Comparison of ENCODE assay signal across 17 mouse cellular contexts in the genomic region with DNA sequence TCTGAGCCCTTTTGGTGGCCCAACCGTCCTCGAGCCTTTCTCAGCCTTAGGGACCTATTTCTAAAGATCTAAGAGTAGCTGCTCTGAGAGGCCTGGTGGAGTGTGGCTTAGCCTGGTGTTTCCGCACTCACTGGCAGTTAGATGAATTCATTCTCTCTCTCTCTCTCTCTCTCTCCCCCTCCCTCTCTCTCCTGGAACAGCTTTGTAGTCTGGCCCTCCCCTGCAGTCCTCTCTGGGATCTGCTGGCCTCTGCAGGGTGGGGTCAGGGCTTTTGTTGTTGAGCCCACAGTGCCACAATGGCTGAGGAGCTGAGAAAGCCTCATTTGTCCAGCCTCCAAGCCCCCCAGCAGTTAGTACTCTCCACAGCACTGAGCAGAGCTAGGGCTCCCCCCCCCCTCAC. TPM values are rescaled to one million over a fixed set of nuclear protein-coding genes. Genes with fewer than 3 reads are reported as not detected.
DNase-seq lines count a peak whose midpoint lies in the region; ATAC-seq and TF ChIP-seq lines count a peak whose summit lies in the region.
"Had no signal": no experiment of that assay in that cellular context is flagged by ENCODE, and none has a peak within 500 bp of the region (broad histone marks: within the 10 kb centered on the region; RNA-seq: fewer than 3 reads in every experiment).

No protein-coding gene starts in this region.

- H3K4me2 ChIP-seq in heart, embryonic 13.5 days, result no peak overlapping the region
- H3K4me2 ChIP-seq in midbrain, embryonic 13.5 days (replicated peaks), result no peak overlapping the region
- H3K4me2 ChIP-seq in midbrain, embryonic 15.5 days, result no peak overlapping the region
- H3K4me2 ChIP-seq: lung, embryonic 15.5 days had no signal

- H3K27ac ChIP-seq in heart, embryonic 13.5 days (replicated peaks), result no peak overlapping the region
- H3K27ac ChIP-seq in midbrain, embryonic 13.5 days, result no peak overlapping the region; the same call in 1 of the 2 replicates
- H3K27ac ChIP-seq in midbrain, embryonic 15.5 days, result no peak overlapping the region
- H3K27ac ChIP-seq in brown adipose tissue, adult 24 weeks (replicated peaks; ENCODE audit: low read depth, low read length), result peak overlapping the region; percentile 48
- H3K27ac ChIP-seq in small intestine, adult 2 months (ENCODE audit: insufficient read depth, low read depth, low read length), result peak overlapping the region; percentile 7; the same call in 1 of the 2 replicates
- H3K27ac ChIP-seq: lung, embryonic 15.5 days had no signal

- 57% methylated on average over 3 of the region's 3 CpGs for WGBS in heart, embryonic 13.5 days
- 0% methylated on average over 3 of the region's 3 CpGs for WGBS in midbrain, embryonic 13.5 days
- WGBS in midbrain, embryonic 15.5 days, result 11% methylated on average over 3 of the region's 3 CpGs
- WGBS in small intestine, adult 2 months, result 87% methylated on average over 3 of the region's 3 CpGs
- 75% methylated on average over 3 of the region's 3 CpGs for WGBS in lung, adult 2 months

- H3K9me3 ChIP-seq in heart, embryonic 13.5 days, result no peaks in the 10 kb centered on the region
- H3K9me3 ChIP-seq in midbrain, embryonic 13.5 days, result no peaks in the 10 kb centered on the region
- H3K9me3 ChIP-seq in midbrain, embryonic 15.5 days, result no peaks in the 10 kb centered on the region
- H3K9me3 ChIP-seq: lung, embryonic 15.5 days had no signal

- peaks cover 32% of the 10 kb centered on the region for H3K27me3 ChIP-seq in heart, embryonic 13.5 days (replicated peaks)
- no peaks in the 10 kb centered on the region for H3K27me3 ChIP-seq in midbrain, embryonic 13.5 days
- no peaks in the 10 kb centered on the region; the same call in 1 of the 2 replicates for H3K27me3 ChIP-seq in midbrain, embryonic 15.5 days (replicated peaks)
- H3K27me3 ChIP-seq in small intestine, adult 2 months (ENCODE audit: control insufficient read depth, insufficient read depth, low read length), result no peaks in the 10 kb centered on the region

- no peak for TF ChIP-seq CTCF in small intestine, adult 2 months (IDR thresholded peaks at IDR 0.05; ENCODE audit: extremely low read depth, insufficient read length, insufficient replicate concordance, low read depth, low read length)
- no peak for TF ChIP-seq CTCF in lung, adult 2 months (IDR thresholded peaks at IDR 0.05; ENCODE audit: insufficient read depth, low read length)

- ATAC-seq in heart, embryonic 13.5 days (ENCODE audit: extremely low read depth, insufficient number of reproducible peaks, low FRiP score, low TSS enrichment), result no peak
- peak; percentile 38; the same call in 1 of the 2 replicates for ATAC-seq in midbrain, embryonic 13.5 days
- ATAC-seq in midbrain, embryonic 15.5 days (replicated peaks), result no peak

- H3K4me1 ChIP-seq in heart, embryonic 13.5 days, result peaks cover 10% of the 10 kb centered on the region
- H3K4me1 ChIP-seq in midbrain, embryonic 13.5 days (replicated peaks), result peaks cover 42% of the 10 kb centered on the region
- peaks cover 24% of the 10 kb centered on the region for H3K4me1 ChIP-seq in midbrain, embryonic 15.5 days
- no peaks in the 10 kb centered on the region for H3K4me1 ChIP-seq in brown adipose tissue, adult 24 weeks (ENCODE audit: control insufficient read depth, insufficient read depth, insufficient read length, low read length)
- peaks cover 11% of the 10 kb centered on the region for H3K4me1 ChIP-seq in small intestine, adult 2 months (ENCODE audit: control insufficient read depth, insufficient read depth, insufficient read length, low read length)
- H3K4me1 ChIP-seq in lung, adult 2 months (ENCODE audit: control insufficient read depth, insufficient read depth, low read length), result peaks cover 2% of the 10 kb centered on the region; the same call in 1 of the 2 replicates

- no peak for TF ChIP-seq POLR2A in small intestine, adult 2 months (IDR thresholded peaks at IDR 0.05; ENCODE audit: low read depth, low read length)
- TF ChIP-seq POLR2A in lung, adult 2 months (IDR thresholded peaks at IDR 0.05; ENCODE audit: borderline replicate concordance, extremely low read depth, low read depth, low read length), result no peak

- H3K36me3 ChIP-seq in heart, embryonic 13.5 days, result no peaks in the 10 kb centered on the region
- no peaks in the 10 kb centered on the region for H3K36me3 ChIP-seq in midbrain, embryonic 13.5 days
- no peaks in the 10 kb centered on the region for H3K36me3 ChIP-seq in midbrain, embryonic 15.5 days (replicated peaks)
- H3K36me3 ChIP-seq in small intestine, adult 2 months (ENCODE audit: control insufficient read depth, insufficient read depth, low read length), result no peaks in the 10 kb centered on the region
- H3K36me3 ChIP-seq: lung, embryonic 15.5 days had no signal

- no peak overlapping the region for H3K4me3 ChIP-seq in heart, embryonic 13.5 days
- no peak overlapping the region for H3K4me3 ChIP-seq in midbrain, embryonic 13.5 days (replicated peaks)
- no peak overlapping the region for H3K4me3 ChIP-seq in midbrain, embryonic 15.5 days
- H3K4me3 ChIP-seq in brown adipose tissue, adult 24 weeks (ENCODE audit: insufficient read depth, low read depth, low read length), result no peak overlapping the region
- no peak overlapping the region for H3K4me3 ChIP-seq in small intestine, adult 2 months (ENCODE audit: low read depth, low read length)
- H3K4me3 ChIP-seq in lung, adult 2 months (replicated peaks; ENCODE audit: extremely low read depth, low read depth, low read length), result no peak overlapping the region
- H3K4me3 ChIP-seq: lung, embryonic 15.5 days had no signal

- H3K9ac ChIP-seq in heart, embryonic 13.5 days, result peak overlapping the region; percentile 37; the same call in 1 of the 2 replicates
- H3K9ac ChIP-seq in midbrain, embryonic 13.5 days (replicated peaks), result peak overlapping the region; percentile 43
- H3K9ac ChIP-seq in midbrain, embryonic 15.5 days, result no peak overlapping the region
- H3K9ac ChIP-seq: lung, embryonic 15.5 days had no signal

- DNase-seq in heart, adult 9 months (ENCODE audit: low spot score in 2 of 2), result no peak
- DNase-seq in lung, adult 2 months, result no peak
- no peak for DNase-seq in Muller cell, postnatal 12 days (ENCODE audit: inconsistent ontology term)
- DNase-seq: adrenal gland, postnatal 10 days; cerebellum, adult 11-12 months; gastrocnemius, postnatal 14 days; kidney, adult 11 months; layer of hippocampus, adult 9-11 months had no signal

RNA-seq across cellular contexts. Expression of gene Csk, which starts 0.6 kb away (rescaled TPM):
- 16.3 and 17.2 TPM in 2 replicates for polyA plus RNA-seq in heart, embryonic 13.5 days (2015; fragmentation: Nextera tagmentation; extraction: Ambion mirVana)
- 35.9 and 41.9 TPM in 2 replicates for polyA plus RNA-seq in midbrain, embryonic 13.5 days (2015; fragmentation: Nextera tagmentation; extraction: Ambion mirVana)
- polyA plus RNA-seq in midbrain, embryonic 15.5 days (2015; fragmentation: Nextera tagmentation; extraction: Ambion mirVana), result 36.8 and 39.9 TPM in 2 replicates
- polyA plus RNA-seq in brown adipose tissue, adult 24 weeks (2012; ENCODE audit: insufficient read depth, insufficient read length, missing spikeins), result 16.3 and 16.8 TPM in 2 replicates
- 52.1 and 95.9 TPM in 2 replicates for polyA plus RNA-seq in small intestine, adult 2 months (2012; rRNA removed)
- 68.7 and 79.3 TPM in 2 replicates for polyA plus RNA-seq in lung, adult 2 months (2012; rRNA removed)

RNA-seq across cellular contexts. Expression of gene Cyp1a2, which starts 30.6 kb away (rescaled TPM):
- polyA plus RNA-seq in heart, embryonic 13.5 days (2015; fragmentation: Nextera tagmentation; extraction: Ambion mirVana), result not detected in 2 replicates
- not detected in 2 replicates for polyA plus RNA-seq in midbrain, embryonic 13.5 days (2015; fragmentation: Nextera tagmentation; extraction: Ambion mirVana)
- not detected in 2 replicates for polyA plus RNA-seq in midbrain, embryonic 15.5 days (2015; fragmentation: Nextera tagmentation; extraction: Ambion mirVana)
- not detected in 2 replicates for polyA plus RNA-seq in brown adipose tissue, adult 24 weeks (2012; ENCODE audit: insufficient read depth, insufficient read length, missing spikeins)
- polyA plus RNA-seq in small intestine, adult 2 months (2012; rRNA removed), result not detected in 2 replicates
- 0.23 and 0.44 TPM in 2 replicates for polyA plus RNA-seq in lung, adult 2 months (2012; rRNA removed)
- polyA plus RNA-seq: heart, postnatal 0 days; limb, embryonic 11.5 days; lung, embryonic 15.5 days; urinary bladder, adult 2 months had no signal

RNA-seq across cellular contexts. Expression of gene Lman1l, which starts 32.3 kb away (rescaled TPM):
- not detected in 2 replicates for polyA plus RNA-seq in heart, embryonic 13.5 days (2015; fragmentation: Nextera tagmentation; extraction: Ambion mirVana)
- not detected in 2 replicates for polyA plus RNA-seq in midbrain, embryonic 13.5 days (2015; fragmentation: Nextera tagmentation; extraction: Ambion mirVana)
- polyA plus RNA-seq in midbrain, embryonic 15.5 days (2015; fragmentation: Nextera tagmentation; extraction: Ambion mirVana), result not detected in 2 replicates
- not detected in 2 replicates for polyA plus RNA-seq in brown adipose tissue, adult 24 weeks (2012; ENCODE audit: insufficient read depth, insufficient read length, missing spikeins)
- 0.08 TPM in 1 of 2 replicates, not detected in the other for polyA plus RNA-seq in small intestine, adult 2 months (2012; rRNA removed)
- polyA plus RNA-seq in lung, adult 2 months (2012; rRNA removed), result 0.06 and 0.08 TPM in 2 replicates
- polyA plus RNA-seq: heart, postnatal 0 days; limb, embryonic 11.5 days; lung, embryonic 15.5 days had no signal

RNA-seq across cellular contexts. Expression of gene Cyp1a1, which starts 34.9 kb away (rescaled TPM):
- not detected in 2 replicates for polyA plus RNA-seq in heart, embryonic 13.5 days (2015; fragmentation: Nextera tagmentation; extraction: Ambion mirVana)
- polyA plus RNA-seq in midbrain, embryonic 13.5 days (2015; fragmentation: Nextera tagmentation; extraction: Ambion mirVana), result not detected in 2 replicates
- polyA plus RNA-seq in midbrain, embryonic 15.5 days (2015; fragmentation: Nextera tagmentation; extraction: Ambion mirVana), result 0.17 TPM in 1 of 2 replicates, not detected in the other
- polyA plus RNA-seq in brown adipose tissue, adult 24 weeks (2012; ENCODE audit: insufficient read depth, insufficient read length, missing spikeins), result 2.6 and 4.5 TPM in 2 replicates
- polyA plus RNA-seq in small intestine, adult 2 months (2012; rRNA removed), result 0.51 and 0.79 TPM in 2 replicates
- polyA plus RNA-seq in lung, adult 2 months (2012; rRNA removed), result 28.8 and 37.7 TPM in 2 replicates
- polyA plus RNA-seq: limb, embryonic 11.5 days had no signal

RNA-seq across cellular contexts. Expression of gene Cplx3, which starts 46.8 kb away (rescaled TPM):
- not detected in 2 replicates for polyA plus RNA-seq in heart, embryonic 13.5 days (2015; fragmentation: Nextera tagmentation; extraction: Ambion mirVana)
- polyA plus RNA-seq in midbrain, embryonic 13.5 days (2015; fragmentation: Nextera tagmentation; extraction: Ambion mirVana), result 2.2 and 3.3 TPM in 2 replicates
- polyA plus RNA-seq in midbrain, embryonic 15.5 days (2015; fragmentation: Nextera tagmentation; extraction: Ambion mirVana), result 0.63 and 1.5 TPM in 2 replicates
- polyA plus RNA-seq in brown adipose tissue, adult 24 weeks (2012; ENCODE audit: insufficient read depth, insufficient read length, missing spikeins), result not detected in 2 replicates
- not detected in 2 replicates for polyA plus RNA-seq in small intestine, adult 2 months (2012; rRNA removed)
- polyA plus RNA-seq in lung, adult 2 months (2012; rRNA removed), result not detected in 2 replicates
- polyA plus RNA-seq: limb, embryonic 11.5 days; lung, embryonic 15.5 days; urinary bladder, adult 2 months had no signal

Comparison
In these comparisons a context has a peak if more than half of its experiments do, and no peak if none do; other contexts are left out.
1. H3K27ac ChIP-seq: peak in brown adipose tissue, adult 24 weeks (single experiment) and small intestine, adult 2 months (single experiment); none in heart, embryonic 13.5 days (single experiment), midbrain, embryonic 13.5 days (single experiment) and midbrain, embryonic 15.5 days (single experiment).